Mouse (Mus musculus): Measurements from ENCODE around the gene Ccdc73. TPM values are rescaled to one million over a fixed set of nuclear protein-coding genes. Genes with fewer than 3 reads are reported as not detected.

The Ccdc73 gene
- polyA plus RNA-seq, 1 experiment = 2.5 TPM

DNA sequence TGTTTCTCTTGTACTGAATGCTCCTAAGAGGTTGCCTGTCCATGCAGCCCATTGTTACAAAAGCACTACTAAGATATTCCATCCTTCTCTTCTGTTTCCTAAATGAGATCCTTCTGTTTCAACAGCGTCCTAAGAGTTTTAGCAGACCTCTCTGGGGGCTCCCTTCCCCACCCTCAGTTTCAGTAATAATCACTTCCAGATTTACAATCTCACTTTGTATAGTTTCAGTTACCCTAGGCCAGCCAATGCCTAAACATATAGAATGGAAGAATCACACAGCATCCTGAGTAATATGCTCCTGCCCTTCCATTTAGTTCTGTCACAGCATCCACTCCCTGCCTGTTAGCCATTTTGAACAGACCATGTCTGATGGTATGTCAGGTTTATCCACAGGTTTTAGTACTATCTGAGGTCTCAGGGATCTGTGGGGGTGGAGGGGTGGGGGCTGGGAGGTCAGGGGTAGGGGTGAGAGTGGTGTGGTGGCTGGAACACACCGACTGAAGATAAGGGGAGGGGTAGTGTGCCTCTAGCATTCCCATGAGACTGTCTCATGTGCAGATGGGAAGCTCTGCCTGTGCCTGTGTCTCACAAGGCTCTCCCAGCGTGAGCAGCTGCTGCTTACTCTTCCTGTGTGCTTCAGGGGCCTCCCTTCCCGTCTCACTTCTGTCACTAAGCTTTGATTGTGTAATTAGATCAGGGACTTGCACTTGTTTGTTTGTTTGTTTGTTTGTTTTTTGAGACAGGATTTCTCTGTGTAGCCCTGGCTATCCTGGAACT is 20.8 kb upstream of the Ccdc73 start:
- WGBS = 64% methylated on average over 4 of the region's 4 CpGs
- TF ChIP-seq POLR2A (IDR thresholded peaks at IDR 0.05; ENCODE audit: low read depth, low read length) = no peak
- TF ChIP-seq CTCF (conservative IDR thresholded peaks at IDR 0.05; ENCODE audit: insufficient read depth, insufficient read length, low read depth, low read length) = no peak
- no peak for DNase-seq
- Histone ChIP-seq H3K27me3 (replicated peaks; ENCODE audit: control insufficient read depth, insufficient read depth, low read length) (no peaks in the 10 kb centered on the region), H3K4me1 (ENCODE audit: control insufficient read depth, insufficient read depth, low read length) (0 out of 2 replicates have a peak, but pooled peaks cover 3% of the 10 kb centered on the region), H3K27ac (ENCODE audit: insufficient read depth, low read depth, low read length) (no peak overlapping the region), H3K4me3 (ENCODE audit: insufficient read depth, low read depth, low read length) (no peak overlapping the region), H3K36me3 (ENCODE audit: control insufficient read depth, insufficient read depth, low read length) (no peaks in the 10 kb centered on the region)

DNA sequence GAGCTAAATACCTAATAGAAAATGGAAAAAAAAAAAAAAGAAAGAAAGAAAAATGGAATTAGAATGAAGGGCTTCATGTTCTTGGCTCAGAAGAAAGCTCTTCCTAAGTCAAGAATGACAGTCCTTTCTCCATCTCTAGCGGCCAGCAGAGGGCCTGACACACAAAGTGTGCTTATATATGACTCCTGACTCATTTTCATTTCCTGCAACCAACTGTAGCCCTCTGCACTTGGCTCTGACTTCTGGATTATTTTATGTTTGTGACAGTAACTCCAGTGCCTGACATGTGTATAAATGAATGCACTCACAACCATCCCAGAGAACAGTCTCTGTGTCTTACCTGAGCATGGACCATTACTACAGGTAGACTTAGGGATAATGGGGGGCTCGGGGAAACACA is 20.0 kb upstream of the Ccdc73 start:
- WGBS = 58% methylated on average over 2 of the region's 2 CpGs
- TF ChIP-seq POLR2A (IDR thresholded peaks at IDR 0.05; ENCODE audit: low read depth, low read length) (no peak), CTCF (conservative IDR thresholded peaks at IDR 0.05; ENCODE audit: insufficient read depth, insufficient read length, low read depth, low read length) (peak; percentile 34; the same call in 1 of the 2 replicates)
- peak; percentile 45 for DNase-seq

DNA sequence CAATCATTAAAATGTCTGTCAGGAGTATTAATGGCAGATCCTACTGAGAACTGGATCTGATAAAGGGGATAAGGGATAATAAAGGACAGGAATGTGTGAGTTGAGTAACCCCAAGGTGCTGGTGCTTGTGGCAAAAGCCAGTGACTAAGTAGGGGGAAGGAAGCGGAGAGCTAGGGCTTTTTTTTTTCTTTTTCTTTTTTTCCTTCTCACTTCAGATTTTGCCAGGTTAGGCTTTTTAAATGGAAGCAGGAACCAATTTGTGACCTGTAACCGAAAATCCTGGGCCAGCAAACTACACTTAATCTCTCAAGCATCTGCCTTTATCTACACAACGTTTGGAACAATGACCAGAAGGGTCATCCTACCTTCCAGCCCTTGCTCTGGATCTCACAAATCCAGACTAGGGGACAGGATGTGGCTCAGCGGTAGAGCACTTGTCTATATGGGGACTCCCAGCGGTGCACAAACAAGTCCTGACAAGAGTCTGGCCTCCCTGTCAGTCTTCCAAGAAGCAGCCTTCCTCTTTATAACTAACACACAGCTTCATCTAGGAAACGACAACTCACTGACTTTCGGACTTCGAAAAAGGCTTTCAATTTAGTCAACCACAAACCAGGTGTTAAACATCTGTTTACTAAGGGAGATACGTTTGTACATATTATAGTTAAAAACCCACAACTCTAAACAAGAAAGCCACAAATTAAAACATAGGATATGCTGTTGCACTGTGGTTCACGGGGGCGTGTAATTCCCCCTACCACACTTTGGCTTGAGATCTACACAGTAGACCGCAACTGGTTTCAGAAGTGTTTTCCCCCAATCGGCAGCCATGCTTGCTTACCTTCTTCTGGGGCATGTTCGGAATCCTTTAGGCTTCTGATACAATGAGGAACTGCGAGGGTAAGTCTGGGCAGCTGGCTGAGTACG is 19.1 kb upstream of the Ccdc73 start:
- 0 out of 2 replicates have a peak, but pooled peaks cover 3% of the 10 kb centered on the region for H3K4me1 ChIP-seq (ENCODE audit: control insufficient read depth, insufficient read depth, low read length)
- 56% methylated on average over 16 of the region's 16 CpGs for WGBS
- no peak overlapping the region for H3K27ac ChIP-seq (ENCODE audit: insufficient read depth, low read depth, low read length)
- peak; percentile 18 for DNase-seq
- H3K36me3 ChIP-seq (ENCODE audit: control insufficient read depth, insufficient read depth, low read length) = no peaks in the 10 kb centered on the region
- TF ChIP-seq POLR2A (IDR thresholded peaks at IDR 0.05; ENCODE audit: low read depth, low read length) (no peak), CTCF (conservative IDR thresholded peaks at IDR 0.05; ENCODE audit: insufficient read depth, insufficient read length, low read depth, low read length) (no peak)
- H3K27me3 ChIP-seq (replicated peaks; ENCODE audit: control insufficient read depth, insufficient read depth, low read length) = no peaks in the 10 kb centered on the region
- peak overlapping the region; percentile 74; the same call in 1 of the 2 replicates for H3K4me3 ChIP-seq (ENCODE audit: insufficient read depth, low read depth, low read length)

More for the DNA sequence above, 20.0 kb upstream of the Ccdc73 start:
- Histone ChIP-seq H3K27me3 (replicated peaks; ENCODE audit: control insufficient read depth, insufficient read depth, low read length) (no peaks in the 10 kb centered on the region), H3K27ac (ENCODE audit: insufficient read depth, low read depth, low read length) (no peak overlapping the region), H3K4me3 (ENCODE audit: insufficient read depth, low read depth, low read length) (no peak overlapping the region), H3K36me3 (ENCODE audit: control insufficient read depth, insufficient read depth, low read length) (no peaks in the 10 kb centered on the region), H3K4me1 (ENCODE audit: control insufficient read depth, insufficient read depth, low read length) (0 out of 2 replicates have a peak, but pooled peaks cover 3% of the 10 kb centered on the region)

DNA sequence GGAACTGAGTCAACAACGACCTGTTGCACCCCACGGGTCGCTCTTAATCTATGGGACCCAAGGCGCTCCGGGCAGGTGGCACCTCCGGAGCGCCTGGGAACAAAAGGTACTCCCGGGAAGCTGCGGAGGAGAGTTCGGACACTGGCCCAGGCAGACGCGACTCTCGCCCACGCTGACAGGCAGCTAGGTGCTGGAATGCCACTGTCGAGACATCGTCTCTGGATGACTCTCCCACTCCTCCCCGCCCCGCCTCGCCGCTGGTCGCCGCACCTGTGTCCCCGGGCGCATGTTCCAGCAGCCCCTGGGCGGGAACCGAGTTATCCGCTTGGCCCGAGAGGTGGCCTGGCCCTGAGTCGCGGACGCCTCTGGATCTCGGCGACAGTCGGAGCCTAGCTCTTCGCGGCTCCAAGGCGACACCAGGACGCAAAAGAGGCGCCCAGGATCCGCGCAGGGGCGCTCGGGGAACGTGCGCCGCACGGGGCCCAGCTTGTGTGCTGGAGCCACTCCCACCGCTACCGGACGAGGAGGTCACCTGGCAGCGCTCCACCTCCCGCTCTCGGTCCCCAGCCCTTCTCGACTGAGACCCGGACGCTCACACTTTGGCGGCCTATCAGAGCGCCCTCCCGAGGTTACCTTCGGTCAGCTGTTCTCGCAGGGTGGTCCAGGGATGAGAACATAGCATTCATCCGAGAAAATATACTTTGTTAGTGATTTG is 18.2 kb upstream of the Ccdc73 start, which contains the start of gene Prrg4:
Prrg4 (minus strand) TSS at position 601 of the 715 bp plus-strand sequence.
- WGBS = under 1% methylated on average over 62 of the region's 62 CpGs
- Histone ChIP-seq H3K4me3 (ENCODE audit: insufficient read depth, low read depth, low read length) (peak within 1 kb of the TSS; percentile 74), H3K27me3 (replicated peaks; ENCODE audit: control insufficient read depth, insufficient read depth, low read length) (no peaks in the 10 kb centered on the region), H3K4me1 (ENCODE audit: control insufficient read depth, insufficient read depth, low read length) (0 out of 2 replicates have a peak, but pooled peaks cover 3% of the 10 kb centered on the region), H3K27ac (ENCODE audit: insufficient read depth, low read depth, low read length) (peak within 1 kb of the TSS; percentile 22), H3K36me3 (ENCODE audit: control insufficient read depth, insufficient read depth, low read length) (no peaks in the 10 kb centered on the region)
- TF ChIP-seq CTCF (conservative IDR thresholded peaks at IDR 0.05; ENCODE audit: insufficient read depth, insufficient read length, low read depth, low read length) (peak; percentile 39), POLR2A (IDR thresholded peaks at IDR 0.05; ENCODE audit: low read depth, low read length) (no peak)
- DNase-seq = peak; percentile 88

DNA sequence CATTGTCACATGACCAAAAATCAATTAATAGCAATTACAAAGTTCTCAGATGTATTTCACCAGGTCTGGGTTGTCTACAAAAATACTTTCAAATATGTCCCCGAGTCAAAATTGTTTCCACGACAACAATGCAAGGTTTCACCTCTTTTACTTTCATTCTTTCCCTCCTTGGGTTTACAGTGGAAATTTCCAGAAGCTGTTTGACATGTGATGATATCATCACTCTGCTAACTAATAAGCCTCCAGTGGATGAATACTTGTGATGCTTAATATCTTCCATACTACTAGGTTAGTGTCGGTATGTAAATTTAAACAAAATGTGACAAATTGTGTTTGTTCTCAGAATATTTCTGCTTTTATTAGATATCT is 17.6 kb upstream of the Ccdc73 start:
- no peak for TF ChIP-seq POLR2A (IDR thresholded peaks at IDR 0.05; ENCODE audit: low read depth, low read length)
- no peak for TF ChIP-seq CTCF (conservative IDR thresholded peaks at IDR 0.05; ENCODE audit: insufficient read depth, insufficient read length, low read depth, low read length)
- H3K4me3 ChIP-seq (ENCODE audit: insufficient read depth, low read depth, low read length) = peak overlapping the region; percentile 74
- no peaks in the 10 kb centered on the region for H3K36me3 ChIP-seq (ENCODE audit: control insufficient read depth, insufficient read depth, low read length)
- no peak for DNase-seq
- H3K27me3 ChIP-seq (replicated peaks; ENCODE audit: control insufficient read depth, insufficient read depth, low read length) = no peaks in the 10 kb centered on the region
- H3K4me1 ChIP-seq (ENCODE audit: control insufficient read depth, insufficient read depth, low read length) = 0 out of 2 replicates have a peak, but pooled peaks cover 3% of the 10 kb centered on the region
- H3K27ac ChIP-seq (ENCODE audit: insufficient read depth, low read depth, low read length) = no peak overlapping the region
- 48% methylated on average over 3 of the region's 3 CpGs for WGBS

DNA sequence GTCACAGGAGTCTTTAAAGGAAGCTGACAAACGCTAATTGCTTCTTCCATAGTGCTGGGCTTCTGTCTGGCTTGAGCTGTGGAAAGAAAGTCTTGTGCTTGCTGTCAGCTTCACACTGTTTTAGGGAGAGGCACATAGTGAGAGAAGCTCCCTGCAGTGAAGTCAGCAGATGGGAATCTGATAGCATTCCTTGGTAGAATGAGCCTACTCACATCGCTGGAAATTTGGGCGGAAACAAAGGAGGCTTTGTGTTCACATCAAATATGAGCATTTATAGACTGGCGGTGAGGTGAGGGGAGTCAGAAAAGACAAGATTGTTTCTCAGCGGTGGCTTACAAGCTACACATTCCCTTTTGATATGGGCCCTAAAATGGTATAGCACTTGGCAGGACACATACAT is 15.9 kb upstream of the Ccdc73 start:
- Histone ChIP-seq H3K36me3 (ENCODE audit: control insufficient read depth, insufficient read depth, low read length) (no peaks in the 10 kb centered on the region), H3K4me1 (ENCODE audit: control insufficient read depth, insufficient read depth, low read length) (0 out of 2 replicates have a peak, but pooled peaks cover 3% of the 10 kb centered on the region), H3K27me3 (replicated peaks; ENCODE audit: control insufficient read depth, insufficient read depth, low read length) (no peaks in the 10 kb centered on the region), H3K27ac (ENCODE audit: insufficient read depth, low read depth, low read length) (no peak overlapping the region), H3K4me3 (ENCODE audit: insufficient read depth, low read depth, low read length) (no peak overlapping the region)
- no peak for DNase-seq
- TF ChIP-seq POLR2A (IDR thresholded peaks at IDR 0.05; ENCODE audit: low read depth, low read length) (no peak), CTCF (conservative IDR thresholded peaks at IDR 0.05; ENCODE audit: insufficient read depth, insufficient read length, low read depth, low read length) (no peak)
- WGBS = 65% methylated on average over 5 of the region's 5 CpGs
